In the genomic region with DNA sequence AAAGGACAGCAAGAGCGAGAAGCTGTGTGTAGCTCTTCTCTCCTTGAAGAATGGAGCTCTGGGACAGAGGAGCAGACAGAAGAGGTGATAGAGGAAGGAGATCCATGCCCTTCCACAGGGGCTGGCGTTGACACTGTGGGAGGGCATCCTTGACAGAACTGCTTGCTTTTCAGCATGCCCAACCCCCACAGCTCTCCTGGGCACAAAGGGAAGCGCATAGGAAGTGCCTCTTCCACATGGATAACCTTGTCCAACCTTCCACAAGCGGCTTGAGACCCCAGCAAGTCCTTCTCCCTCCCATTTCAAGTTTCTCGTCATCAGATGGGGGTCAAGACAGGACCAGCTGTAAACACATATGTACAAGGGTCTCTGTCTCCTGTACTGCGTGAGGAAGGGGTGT, we compare ENCODE assay signal across 21 mouse cellular contexts. TPM values are rescaled to one million over a fixed set of nuclear protein-coding genes. Genes with fewer than 3 reads are reported as not detected.
A peak's percentile ranks its signal among the peaks of the same experiment; 100 is the strongest.
DNase-seq lines count a peak whose midpoint lies in the region; ATAC-seq lines count a peak whose summit lies in the region.
"Had no signal": no experiment of that assay in that cellular context is flagged by ENCODE, and none has a peak within 500 bp of the region (broad histone marks: within the 10 kb centered on the region; RNA-seq: fewer than 3 reads in every experiment).

No protein-coding gene starts in this region.

- peaks cover 31% of the 10 kb centered on the region for H3K27me3 ChIP-seq in forebrain, embryonic 13.5 days
- peaks cover 91% of the 10 kb centered on the region for H3K27me3 ChIP-seq in forebrain, embryonic 10.5 days (ENCODE audit: poor library complexity, severe bottlenecking)
- H3K27me3 ChIP-seq in neural tube, embryonic 13.5 days: peaks cover 16% of the 10 kb centered on the region; the same call in 1 of the 2 replicates
- H3K27me3 ChIP-seq in neural tube, embryonic 15.5 days (replicated peaks): peaks cover 11% of the 10 kb centered on the region; the same call in 1 of the 2 replicates

- no peak for ATAC-seq in forebrain, embryonic 13.5 days
- ATAC-seq in neural tube, embryonic 13.5 days (ENCODE audit: low read depth): no peak
- ATAC-seq in neural tube, embryonic 15.5 days (ENCODE audit: low FRiP score): no peak
- ATAC-seq: activated CD4-positive, CD25-positive, alpha-beta regulatory T cell, adult 4 months; forebrain, embryonic 15.5 days had no signal

- no peak overlapping the region for H3K4me3 ChIP-seq in forebrain, embryonic 13.5 days
- no peak overlapping the region for H3K4me3 ChIP-seq in forebrain, embryonic 10.5 days
- H3K4me3 ChIP-seq in neural tube, embryonic 13.5 days: no peak overlapping the region
- no peak overlapping the region for H3K4me3 ChIP-seq in neural tube, embryonic 15.5 days (replicated peaks)
- H3K4me3 ChIP-seq: forebrain, embryonic 15.5 days; heart, embryonic 12.5 days; heart, embryonic 15.5 days; hindbrain, embryonic 15.5 days had no signal

- no peak overlapping the region for H3K27ac ChIP-seq in forebrain, embryonic 13.5 days
- H3K27ac ChIP-seq in forebrain, embryonic 10.5 days: no peak overlapping the region
- H3K27ac ChIP-seq in neural tube, embryonic 13.5 days (replicated peaks): no peak overlapping the region
- no peak overlapping the region for H3K27ac ChIP-seq in neural tube, embryonic 15.5 days (replicated peaks)
- H3K27ac ChIP-seq: forebrain, embryonic 15.5 days; heart, embryonic 15.5 days; hindbrain, embryonic 15.5 days had no signal

- WGBS in forebrain, embryonic 13.5 days: 33% methylated on average over 6 of the region's 6 CpGs
- 28% methylated on average over 6 of the region's 6 CpGs for WGBS in forebrain, embryonic 10.5 days
- WGBS in neural tube, embryonic 13.5 days: 36% methylated on average over 6 of the region's 6 CpGs
- WGBS in neural tube, embryonic 15.5 days: 36% methylated on average over 6 of the region's 6 CpGs

- H3K4me1 ChIP-seq in forebrain, embryonic 13.5 days: peaks cover 42% of the 10 kb centered on the region
- peaks cover 55% of the 10 kb centered on the region for H3K4me1 ChIP-seq in forebrain, embryonic 10.5 days
- H3K4me1 ChIP-seq in neural tube, embryonic 13.5 days (replicated peaks): peaks cover 39% of the 10 kb centered on the region
- peaks cover 32% of the 10 kb centered on the region for H3K4me1 ChIP-seq in neural tube, embryonic 15.5 days
- H3K4me1 ChIP-seq: heart, embryonic 15.5 days had no signal

- H3K9ac ChIP-seq in forebrain, embryonic 13.5 days: 0 out of 2 replicates have a peak overlapping the region, but pooled peaks have one; percentile 31
- H3K9ac ChIP-seq in neural tube, embryonic 13.5 days: 0 out of 2 replicates have a peak overlapping the region, but pooled peaks have one; percentile 22
- H3K9ac ChIP-seq in neural tube, embryonic 15.5 days (replicated peaks): no peak overlapping the region
- H3K9ac ChIP-seq: forebrain, embryonic 15.5 days; heart, embryonic 12.5 days; heart, embryonic 15.5 days; hindbrain, embryonic 15.5 days had no signal

- H3K36me3 ChIP-seq in forebrain, embryonic 13.5 days (ENCODE audit: poor library complexity, severe bottlenecking): no peaks in the 10 kb centered on the region
- H3K36me3 ChIP-seq in forebrain, embryonic 10.5 days (replicated peaks): no peaks in the 10 kb centered on the region
- no peaks in the 10 kb centered on the region for H3K36me3 ChIP-seq in neural tube, embryonic 13.5 days
- no peaks in the 10 kb centered on the region for H3K36me3 ChIP-seq in neural tube, embryonic 15.5 days
- H3K36me3 ChIP-seq: forebrain, embryonic 15.5 days; heart, embryonic 12.5 days; heart, embryonic 15.5 days; hindbrain, embryonic 15.5 days had no signal

- H3K4me2 ChIP-seq in forebrain, embryonic 13.5 days: no peak overlapping the region
- no peak overlapping the region for H3K4me2 ChIP-seq in neural tube, embryonic 13.5 days
- no peak overlapping the region for H3K4me2 ChIP-seq in neural tube, embryonic 15.5 days
- H3K4me2 ChIP-seq: forebrain, embryonic 15.5 days; heart, embryonic 12.5 days; heart, embryonic 15.5 days; hindbrain, embryonic 15.5 days had no signal

- H3K9me3 ChIP-seq in forebrain, embryonic 13.5 days (replicated peaks): no peaks in the 10 kb centered on the region
- no peaks in the 10 kb centered on the region for H3K9me3 ChIP-seq in forebrain, embryonic 10.5 days
- H3K9me3 ChIP-seq in neural tube, embryonic 13.5 days: no peaks in the 10 kb centered on the region
- H3K9me3 ChIP-seq in neural tube, embryonic 15.5 days (replicated peaks): no peaks in the 10 kb centered on the region
- H3K9me3 ChIP-seq: forebrain, embryonic 15.5 days; heart, embryonic 12.5 days; heart, embryonic 15.5 days; hindbrain, embryonic 15.5 days had no signal

- intact Hi-C loops in left cerebral cortex, postnatal 36 days (cut with DNase I): no loop called here

- DNase-seq in forebrain, embryonic 10.5 days (ENCODE audit: extremely low spot score, low spot score): no peak
- DNase-seq in retina, embryonic 14.5 days (ENCODE audit: low spot score): peak; percentile 52
- no peak for DNase-seq in left cerebral cortex, postnatal 36 days (ENCODE audit: low spot score in 2 of 2)
- DNase-seq: adrenal gland, adult 8-10 months; adrenal gland, postnatal 25 days; cerebellum, adult 11-12 months; cerebellum, adult 8-10 months; cerebellum, postnatal 36 days; embryo, embryonic 11 days; gastrocnemius, postnatal 25 days; heart, adult 18-20 months; heart, postnatal 10 days; heart, postnatal 36 days had no signal

RNA-seq across cellular contexts. Expression of gene Plch2, which starts 23.5 kb away (rescaled TPM):
- polyA plus RNA-seq in forebrain, embryonic 13.5 days (2015; fragmentation: Nextera tagmentation; extraction: Ambion mirVana): 5.9 and 6.3 TPM in 2 replicates
- 0.43 and 0.64 TPM in 2 replicates for polyA plus RNA-seq in forebrain, embryonic 10.5 days (2016; fragmentation: Nextera tagmentation; extraction: Ambion mirVana)
- polyA plus RNA-seq in neural tube, embryonic 13.5 days (2015; fragmentation: Nextera tagmentation; extraction: Ambion mirVana): 6.1 and 6.2 TPM in 2 replicates
- polyA plus RNA-seq in neural tube, embryonic 15.5 days (2015; fragmentation: Nextera tagmentation; extraction: Ambion mirVana): 16.0 and 18.7 TPM in 2 replicates
- 10 to 100 TPM; 63.2 to 92.6 TPM for total RNA-seq in left cerebral cortex, postnatal 36 days (2021)
- total RNA-seq: heart, postnatal 10 days; heart, postnatal 36 days had no signal
- polyA plus RNA-seq: activated CD4-positive, CD25-positive, alpha-beta regulatory T cell, adult 4 months had no signal

RNA-seq across cellular contexts. Expression of gene Pex10, which starts 33.7 kb away (rescaled TPM):
- 18.5 and 22.8 TPM in 2 replicates for polyA plus RNA-seq in forebrain, embryonic 13.5 days (2015; fragmentation: Nextera tagmentation; extraction: Ambion mirVana)
- 22.2 TPM in 2 replicates for polyA plus RNA-seq in forebrain, embryonic 10.5 days (2016; fragmentation: Nextera tagmentation; extraction: Ambion mirVana)
- 15.9 and 17.8 TPM in 2 replicates for polyA plus RNA-seq in neural tube, embryonic 13.5 days (2015; fragmentation: Nextera tagmentation; extraction: Ambion mirVana)
- polyA plus RNA-seq in neural tube, embryonic 15.5 days (2015; fragmentation: Nextera tagmentation; extraction: Ambion mirVana): 22.3 and 23.5 TPM in 2 replicates
- 10 to 100 TPM; 17.4 to 19.5 TPM for total RNA-seq in left cerebral cortex, postnatal 36 days (2021)

RNA-seq across cellular contexts. Expression of gene Rer1, which starts 53.1 kb away (rescaled TPM):
- 125 and 130 TPM in 2 replicates for polyA plus RNA-seq in forebrain, embryonic 13.5 days (2015; fragmentation: Nextera tagmentation; extraction: Ambion mirVana)
- polyA plus RNA-seq in forebrain, embryonic 10.5 days (2016; fragmentation: Nextera tagmentation; extraction: Ambion mirVana): 133 and 137 TPM in 2 replicates
- polyA plus RNA-seq in neural tube, embryonic 13.5 days (2015; fragmentation: Nextera tagmentation; extraction: Ambion mirVana): 136 and 141 TPM in 2 replicates
- 130 and 139 TPM in 2 replicates for polyA plus RNA-seq in neural tube, embryonic 15.5 days (2015; fragmentation: Nextera tagmentation; extraction: Ambion mirVana)
- 10 to 100 TPM; 65.6 to 67.3 TPM for total RNA-seq in left cerebral cortex, postnatal 36 days (2021)

RNA-seq across cellular contexts. Expression of gene Morn1, which starts 53.3 kb away (rescaled TPM):
- polyA plus RNA-seq in forebrain, embryonic 13.5 days (2015; fragmentation: Nextera tagmentation; extraction: Ambion mirVana): 7.4 and 9.4 TPM in 2 replicates
- polyA plus RNA-seq in forebrain, embryonic 10.5 days (2016; fragmentation: Nextera tagmentation; extraction: Ambion mirVana): 4.5 and 6.8 TPM in 2 replicates
- 5.6 and 5.7 TPM in 2 replicates for polyA plus RNA-seq in neural tube, embryonic 13.5 days (2015; fragmentation: Nextera tagmentation; extraction: Ambion mirVana)
- 6.4 and 6.7 TPM in 2 replicates for polyA plus RNA-seq in neural tube, embryonic 15.5 days (2015; fragmentation: Nextera tagmentation; extraction: Ambion mirVana)
- 10 to 100 TPM in 1 of 2 experiments, 1 to 10 TPM in 1; 8.4 to 11.6 TPM for total RNA-seq in left cerebral cortex, postnatal 36 days (2021)
